Mouse (Mus musculus) lung, embryonic 14.5 days (tissue): ENCODE results near the gene Ss18l2. TPM values are rescaled to one million over a fixed set of nuclear protein-coding genes. Genes with fewer than 3 reads are reported as not detected.

ENCODE experiments used
- ATAC-seq: fragments of 200-750 bp; cut with Nextera tagmentation; 2 replicates; pipeline ENCODE4 v1.8.0; 2017; ENCODE audit warnings: mild to moderate bottlenecking, moderate TSS enrichment, moderate library complexity; ENCODE audit not compliant: insufficient read depth
- DNase-seq: peaks from one replicate; pipeline ENCODE4 v3.0.0-alpha.2; 2015
- H3K27ac ChIP-seq: fragments of 300-500 bp; sonication (generic); 2 replicates; pipeline ENCODE4 v1.5.1; 2014; ENCODE audit warnings: low read depth, mild to moderate bottlenecking, moderate library complexity
- H3K27me3 ChIP-seq: fragments of 300-500 bp; sonication (generic); 2 replicates; pipeline ENCODE4 v1.6.1; 2014; ENCODE audit warnings: low read length, control low read depth; ENCODE audit not compliant: insufficient read depth
- H3K36me3 ChIP-seq: fragments of 300-500 bp; sonication (generic); 2 replicates; pipeline ENCODE4 v1.6.1; 2014; ENCODE audit warnings: control low read depth; ENCODE audit not compliant: insufficient read depth
- H3K4me1 ChIP-seq: fragments of 300-500 bp; sonication (generic); 2 replicates; pipeline ENCODE4 v1.6.1; 2014; ENCODE audit warnings: antibody characterized with exemption, control low read depth; ENCODE audit not compliant: insufficient read depth
- H3K4me2 ChIP-seq: fragments of 300-500 bp; sonication (generic); 2 replicates; pipeline ENCODE4 v1.6.1; 2014; ENCODE audit warnings: mild to moderate bottlenecking
- H3K4me3 ChIP-seq: fragments of 300-500 bp; sonication (generic); 2 replicates; pipeline ENCODE4 v1.5.1; 2014; ENCODE audit warnings: low read depth, low read length
- H3K9ac ChIP-seq: fragments of 300-500 bp; sonication (generic); 2 replicates; pipeline ENCODE4 v1.6.1; 2014
- H3K9me3 ChIP-seq: fragments of 300-500 bp; sonication (generic); 2 replicates; pipeline ENCODE4 v1.6.1; 2016; ENCODE audit warnings: low read depth, low read length, control low read depth
- CTCF ChIP-seq: IDR thresholded peaks from 2 replicates; pipeline ENCODE4 v1.5.1; 2016; ENCODE audit warnings: antibody characterized with exemption, low read depth
- WGBS: fragments of 180-500 bp; shearing (Covaris S2); extraction: QIAGEN DNeasy Blood & Tissue Kit; methylation state at CpG from one replicate; pipeline ENCODE4 v1.1.7; 2014; 5-methylcytosine and 5-hydroxymethylcytosine counted together
- polyA plus RNA-seq: library from polyadenylated mRNA; unstranded; fragments of >200 nt; fragmentation: Nextera tagmentation; extraction: Ambion mirVana; gene quantifications from 2 replicates; pipeline ENCODE4 v1.2.1, GENCODE M21; 2014

The Ss18l2 gene
- polyA plus RNA-seq, 1 experiment from 2014 or later = 109 TPM

DNA sequence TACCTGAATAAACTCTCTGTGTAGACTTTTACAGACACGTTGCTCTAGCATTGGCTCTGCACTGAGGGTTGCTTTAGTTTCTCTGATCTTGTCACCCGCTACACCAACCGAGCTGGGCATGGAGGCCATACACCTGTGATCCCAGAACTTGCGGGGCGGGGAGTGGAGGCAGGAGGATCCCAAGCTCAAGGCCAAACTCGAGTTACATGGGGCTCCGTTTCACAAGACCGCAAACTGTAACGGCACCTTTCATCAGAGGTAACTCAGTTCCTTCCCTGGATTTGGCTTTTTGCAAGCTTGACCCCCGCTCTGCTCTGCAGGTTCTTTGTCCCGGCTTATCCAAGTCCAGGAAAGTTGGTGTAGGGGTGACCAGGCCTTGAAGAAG is 5.9 kb upstream of the Ss18l2 start:
- 0 out of 2 replicates have a peak, but pooled peaks cover 3% of the 10 kb centered on the region for H3K36me3 ChIP-seq
- H3K4me2 ChIP-seq = peak overlapping the region; percentile 92
- no peak for DNase-seq
- H3K27ac ChIP-seq = no peak overlapping the region
- peaks cover 10% of the 10 kb centered on the region for H3K4me1 ChIP-seq
- H3K27me3 ChIP-seq = no peaks in the 10 kb centered on the region
- TF ChIP-seq CTCF = no peak
- WGBS = 36% methylated on average over 11 of the region's 11 CpGs
- H3K9ac ChIP-seq = peak overlapping the region; percentile 72
- H3K4me3 ChIP-seq = peak overlapping the region; percentile 83
- H3K9me3 ChIP-seq = no peaks in the 10 kb centered on the region
- ATAC-seq = no peak

DNA sequence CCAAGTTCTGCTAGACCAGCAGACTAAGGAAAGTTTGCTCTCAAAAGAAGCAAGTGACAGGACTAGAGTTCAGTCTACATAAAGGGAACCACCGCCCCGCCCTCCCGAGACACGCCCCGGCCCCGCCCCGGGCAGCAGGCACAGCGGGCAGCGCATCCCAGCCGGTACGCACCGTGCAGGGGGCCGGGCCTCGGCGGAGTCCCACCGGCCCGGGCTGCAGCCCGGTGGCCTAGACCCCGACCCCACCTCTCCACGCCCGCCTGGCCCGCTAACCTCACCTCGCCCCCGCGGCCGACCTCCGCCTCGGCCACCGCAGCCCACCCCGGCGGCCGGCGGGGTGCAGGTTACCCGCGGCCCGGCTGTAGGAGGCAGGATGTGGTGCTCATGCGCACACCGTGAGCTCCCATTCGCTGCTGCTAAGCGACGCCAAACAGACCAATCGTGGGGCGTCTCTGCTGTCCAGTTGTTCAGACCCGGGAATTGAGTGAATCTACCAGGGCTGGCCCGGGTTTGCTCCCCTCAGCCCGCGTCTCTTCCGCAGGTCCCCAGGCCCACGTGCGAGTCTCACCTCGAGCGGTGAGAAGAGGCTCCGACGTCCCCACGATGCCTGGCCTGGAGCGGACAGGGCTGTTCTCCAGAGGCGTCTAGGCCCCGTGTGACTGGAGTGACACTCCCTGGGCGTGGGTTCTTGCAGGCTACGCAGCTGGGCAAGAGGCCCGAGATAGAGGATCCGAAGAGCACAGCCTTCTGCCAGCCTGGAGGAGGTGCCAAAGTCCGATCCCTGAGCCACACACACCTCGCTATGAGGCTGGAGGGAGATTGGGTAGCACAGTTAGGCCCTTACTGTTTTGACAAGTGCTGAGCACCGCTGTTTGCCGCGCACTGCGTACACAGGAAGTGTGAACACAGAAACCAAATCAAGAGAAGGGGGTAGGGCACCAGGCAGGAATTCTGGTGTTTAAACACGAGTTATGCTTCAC is 5.2 kb upstream of the Ss18l2 start, which contains the start of gene Sec22c:
Sec22c (minus strand) TSS at position 845 of the 980 bp plus-strand sequence.
- Histone ChIP-seq H3K4me1 (peaks cover 10% of the 10 kb centered on the region), H3K27me3 (no peaks in the 10 kb centered on the region), H3K36me3 (0 out of 2 replicates have a peak, but pooled peaks cover 1% of the 10 kb centered on the region), H3K9me3 (no peaks in the 10 kb centered on the region), H3K4me2 (peak within 1 kb of the TSS; percentile 92), H3K27ac (peak within 1 kb of the TSS; percentile 80), H3K4me3 (peak within 1 kb of the TSS; percentile 83), H3K9ac (peak within 1 kb of the TSS; percentile 72)
- under 1% methylated on average over 68 of the region's 69 CpGs for WGBS
- TF ChIP-seq CTCF = no peak
- ATAC-seq = peak; percentile 98
- DNase-seq = peak; percentile 95

DNA sequence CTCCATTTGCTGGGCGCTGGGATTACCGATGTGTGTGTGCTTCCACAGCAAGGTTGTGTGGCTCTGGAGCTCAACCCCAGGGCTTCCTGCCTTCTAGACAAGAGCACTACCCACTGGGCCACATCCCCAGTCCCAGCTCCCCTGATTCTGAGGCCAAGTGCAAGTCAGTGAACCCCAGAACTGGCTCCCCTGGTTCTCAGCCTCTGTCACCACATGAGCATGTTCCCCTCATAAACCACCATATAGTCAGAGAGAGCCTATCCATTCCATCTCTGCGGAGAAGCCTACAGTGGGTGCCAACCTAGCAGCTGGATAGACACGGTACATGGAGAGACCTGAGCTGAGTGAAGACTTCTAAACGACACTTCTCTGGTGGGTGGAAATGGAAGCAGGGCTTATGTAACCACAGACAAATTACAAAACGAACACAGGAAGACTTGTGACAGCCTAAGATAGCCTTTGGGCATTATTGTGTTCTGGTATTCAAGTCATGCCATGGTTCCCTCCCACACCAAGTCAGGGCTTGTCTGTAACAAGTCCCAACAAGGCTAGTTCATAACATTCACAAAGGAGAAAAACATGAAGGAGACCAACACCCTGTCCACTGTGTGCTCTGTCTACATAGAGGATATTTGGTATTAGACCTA is 4.0 kb upstream of the Ss18l2 start:
- no peak overlapping the region for H3K27ac ChIP-seq
- H3K4me1 ChIP-seq = peaks cover 13% of the 10 kb centered on the region
- WGBS = 77% methylated on average over 6 of the region's 6 CpGs
- no peaks in the 10 kb centered on the region for H3K36me3 ChIP-seq
- no peak for DNase-seq
- peak overlapping the region; percentile 92 for H3K4me2 ChIP-seq
- no peak for ATAC-seq
- H3K27me3 ChIP-seq = no peaks in the 10 kb centered on the region
- H3K9ac ChIP-seq = no peak overlapping the region
- no peak overlapping the region for H3K4me3 ChIP-seq
- no peaks in the 10 kb centered on the region for H3K9me3 ChIP-seq
- no peak for TF ChIP-seq CTCF

DNA sequence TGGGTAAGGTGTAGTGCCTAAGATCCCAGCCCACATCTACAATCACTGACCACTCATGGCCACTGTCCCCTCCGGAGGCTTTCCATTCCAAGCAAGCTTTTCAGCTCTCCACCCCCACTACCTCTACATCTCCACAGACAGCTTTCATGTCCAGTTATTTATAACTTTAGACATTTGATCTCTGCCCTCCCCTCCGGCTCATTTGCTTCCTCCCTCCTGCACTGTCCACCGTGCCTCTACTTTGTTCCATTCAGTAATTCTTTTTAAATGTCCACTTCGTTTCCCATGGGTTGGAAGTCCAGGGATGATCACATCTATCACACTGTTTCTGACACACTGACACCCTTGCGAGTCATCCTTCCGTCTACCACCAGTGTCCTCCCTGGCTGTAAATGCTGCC is 2.3 kb upstream of the Ss18l2 start:
- Histone ChIP-seq H3K4me2 (no peak overlapping the region), H3K36me3 (peaks cover 6% of the 10 kb centered on the region; the same call in 1 of the 2 replicates), H3K9ac (no peak overlapping the region), H3K27ac (no peak overlapping the region), H3K4me3 (no peak overlapping the region), H3K4me1 (peaks cover 17% of the 10 kb centered on the region), H3K9me3 (no peaks in the 10 kb centered on the region), H3K27me3 (no peaks in the 10 kb centered on the region)
- no peak for ATAC-seq
- no peak for DNase-seq
- WGBS = 51% methylated on average over 6 of the region's 6 CpGs
- no peak for TF ChIP-seq CTCF

DNA sequence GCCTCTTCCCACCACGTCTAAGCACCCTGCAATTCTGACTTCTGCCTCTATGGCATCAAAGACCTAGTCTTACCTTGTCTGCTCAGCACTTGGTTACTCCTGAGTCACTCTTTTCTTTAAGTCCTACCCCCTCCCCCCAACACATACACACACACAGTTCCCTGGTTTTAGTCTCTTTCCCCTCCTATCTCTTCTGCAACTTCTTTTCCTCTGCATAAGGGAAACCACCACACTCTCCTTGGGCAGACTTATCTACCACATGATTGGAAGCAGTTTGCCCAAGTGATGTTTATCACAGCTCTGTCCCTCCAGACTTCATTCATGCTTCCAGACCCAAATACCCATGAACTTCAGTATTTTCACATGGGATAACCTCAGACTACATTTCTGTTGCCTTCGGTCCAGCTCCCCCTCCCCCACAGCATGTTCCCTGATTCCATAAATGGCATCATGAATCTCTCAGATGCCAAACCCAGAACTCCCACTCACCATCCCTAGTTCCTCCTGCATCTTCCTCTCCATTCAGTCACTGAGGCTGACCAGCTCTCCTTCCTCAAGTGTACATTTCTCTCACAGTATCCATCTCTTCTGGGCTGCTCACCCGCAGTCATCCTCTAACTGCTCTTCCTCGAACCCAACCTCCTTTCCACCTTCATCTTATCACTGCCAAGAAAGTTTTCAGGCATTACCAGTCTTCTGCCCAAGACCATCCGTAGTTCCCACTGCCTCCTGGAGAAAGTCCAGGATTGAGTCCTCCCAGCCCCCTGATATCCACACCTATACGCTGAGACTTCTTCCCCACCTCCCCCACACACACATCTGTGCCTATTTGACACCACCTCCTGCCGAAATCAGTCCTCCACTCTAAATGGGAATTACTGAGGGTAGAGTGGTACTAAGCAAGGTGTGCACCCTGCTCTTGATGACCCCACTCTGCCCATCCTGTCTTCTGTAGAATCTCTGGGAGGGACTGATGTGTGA is 1.3 kb upstream of the Ss18l2 start:
- no peak overlapping the region for H3K4me3 ChIP-seq
- 64% methylated on average over 7 of the region's 7 CpGs for WGBS
- no peak for TF ChIP-seq CTCF

DNA sequence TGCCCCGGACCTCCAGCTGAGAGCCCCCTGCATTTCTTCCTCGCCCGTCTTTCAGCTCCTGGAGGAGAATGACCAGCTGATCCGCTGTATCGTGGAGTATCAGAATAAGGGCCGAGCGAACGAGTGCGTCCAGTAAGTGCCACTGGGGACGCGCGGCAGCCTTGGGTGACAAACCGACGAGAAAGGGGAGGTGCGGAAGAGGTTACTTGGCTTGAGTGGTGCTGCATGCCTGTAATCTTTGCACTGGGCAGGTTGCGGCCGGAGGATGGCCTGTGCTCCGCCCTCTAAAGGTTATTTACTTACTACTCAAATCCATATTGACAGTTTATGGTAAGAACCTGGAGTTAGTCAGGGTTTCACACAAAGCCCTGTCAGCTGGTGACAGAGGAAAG is 451 bp downstream of the Ss18l2 start:
- H3K27ac ChIP-seq = peak overlapping the region; percentile 95
- H3K9ac ChIP-seq = peak overlapping the region; percentile 95
- TF ChIP-seq CTCF = no peak
- H3K4me2 ChIP-seq = peak overlapping the region; percentile 95
- DNase-seq (no peak), ATAC-seq (peak; percentile 22; the same call in 1 of the 2 replicates)
- WGBS = under 1% methylated on average over 18 of the region's 18 CpGs
- H3K4me1 ChIP-seq = peaks cover 9% of the 10 kb centered on the region; the same call in 1 of the 2 replicates
- H3K4me3 ChIP-seq = peak overlapping the region; percentile 93
- H3K27me3 ChIP-seq = no peaks in the 10 kb centered on the region
- H3K36me3 ChIP-seq = peaks cover 12% of the 10 kb centered on the region; the same call in 1 of the 2 replicates
- H3K9me3 ChIP-seq = no peaks in the 10 kb centered on the region

More for the DNA sequence above, 1.3 kb upstream of the Ss18l2 start:
- H3K4me1 ChIP-seq = peaks cover 17% of the 10 kb centered on the region
- H3K27ac ChIP-seq = no peak overlapping the region
- no peak for DNase-seq
- H3K36me3 ChIP-seq = peaks cover 12% of the 10 kb centered on the region; the same call in 1 of the 2 replicates
- H3K9ac ChIP-seq = no peak overlapping the region
- no peak overlapping the region for H3K4me2 ChIP-seq
- H3K27me3 ChIP-seq = no peaks in the 10 kb centered on the region
- no peaks in the 10 kb centered on the region for H3K9me3 ChIP-seq
- ATAC-seq = no peak
